In the genomic region with DNA sequence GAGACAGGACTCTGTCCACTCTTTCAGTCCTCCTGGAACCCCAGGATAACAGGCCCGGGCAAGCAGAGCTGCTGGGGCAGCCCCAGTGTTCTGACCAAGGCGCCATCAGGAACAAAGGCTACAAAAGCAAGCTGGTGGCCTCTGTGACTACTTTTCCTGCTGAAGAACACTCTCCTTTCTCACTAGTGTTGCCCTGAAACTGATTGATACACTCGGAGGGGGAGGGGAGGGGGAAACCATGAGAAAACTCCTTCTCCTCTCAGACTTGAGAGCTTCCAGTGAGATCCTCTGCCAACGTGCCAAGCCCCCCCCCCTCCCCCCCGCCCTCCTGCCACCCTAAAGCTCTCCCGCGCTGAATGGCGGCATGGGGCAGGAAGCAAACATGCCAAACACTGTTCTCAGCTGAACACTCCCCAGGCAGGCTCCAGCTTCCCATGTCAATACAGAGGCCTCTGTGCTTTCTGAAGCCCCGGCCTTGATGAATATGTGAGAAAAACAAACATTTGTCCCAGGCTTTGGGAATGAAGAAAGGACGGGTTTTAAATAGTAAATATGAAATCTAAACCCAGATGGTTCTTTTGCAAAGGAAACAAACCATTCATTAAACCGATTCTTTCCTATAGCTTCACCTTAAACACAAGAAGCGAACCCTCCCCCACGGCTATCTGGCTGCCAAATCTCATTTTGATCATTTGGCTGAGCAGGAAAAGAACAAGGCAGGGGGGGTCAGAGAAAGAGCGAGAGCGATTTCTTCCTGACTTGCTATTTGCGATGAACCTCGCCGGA, we compare ENCODE assay signal across 8 mouse cellular contexts.
A peak's percentile ranks its signal among the peaks of the same experiment; 100 is the strongest.
DNase-seq lines count a peak whose midpoint lies in the region; ATAC-seq and TF ChIP-seq lines count a peak whose summit lies in the region.

No protein-coding gene starts in this region.

- TF ChIP-seq CTCF in midbrain, postnatal 0 days (IDR thresholded peaks at IDR 0.05) = no peak

- H3K27me3 ChIP-seq in forebrain, embryonic 14.5 days (replicated peaks; ENCODE audit: control insufficient read depth, insufficient read depth, low read length) = no peaks in the 10 kb centered on the region
- no peaks in the 10 kb centered on the region for H3K27me3 ChIP-seq in midbrain, postnatal 0 days (ENCODE audit: insufficient read depth, low read length)

- 1% methylated on average over 18 of the region's 18 CpGs for WGBS in forebrain, embryonic 14.5 days
- WGBS in midbrain, postnatal 0 days = 15% methylated on average over 16 of the region's 18 CpGs

- peak; percentile 26 for DNase-seq in layer of hippocampus, adult 11-12 months (ENCODE audit: low spot score)
- no peak for DNase-seq in layer of hippocampus, adult 8-10 months (ENCODE audit: low spot score in 2 of 2)
- peak; percentile 25 to 42 for DNase-seq in cerebellum, postnatal 25 days
- peak; percentile 94 for DNase-seq in forebrain, embryonic 14.5 days (ENCODE audit: low spot score)
- peak; percentile 85 for DNase-seq in midbrain, postnatal 0 days (ENCODE audit: low spot score)
- DNase-seq in testis, postnatal 10 days (ENCODE audit: low spot score) = no peak

- no peak overlapping the region for H3K4me3 ChIP-seq in forebrain, embryonic 14.5 days (ENCODE audit: low read depth, low read length)
- H3K4me3 ChIP-seq in midbrain, postnatal 0 days (ENCODE audit: low read depth, low read length) = no peak overlapping the region

- H3K36me3 ChIP-seq in forebrain, embryonic 14.5 days (ENCODE audit: control insufficient read depth, insufficient read depth, low read length) = no peaks in the 10 kb centered on the region
- no peaks in the 10 kb centered on the region for H3K36me3 ChIP-seq in midbrain, postnatal 0 days (ENCODE audit: insufficient read depth, low read length)

- ATAC-seq in forebrain, embryonic 14.5 days = peak; percentile 95
- ATAC-seq in midbrain, postnatal 0 days (ENCODE audit: low FRiP score) = peak; percentile 83
- no peak for ATAC-seq in inflammation-experienced regulatory T-cells, adult 6 months
- no peak for ATAC-seq in erythroid progenitor cell, adult 5-6 weeks (replicated peaks; ENCODE audit: low FRiP score, poor library complexity, severe bottlenecking)

- no peak overlapping the region for H3K9ac ChIP-seq in forebrain, embryonic 14.5 days (ENCODE audit: low read length)
- no peak overlapping the region for H3K9ac ChIP-seq in midbrain, postnatal 0 days (replicated peaks; ENCODE audit: low read length, poor library complexity, severe bottlenecking)

- peak overlapping the region; percentile 84 for H3K27ac ChIP-seq in forebrain, embryonic 14.5 days (ENCODE audit: low read depth, low read length)
- peak overlapping the region; percentile 72; the same call in 1 of the 2 replicates for H3K27ac ChIP-seq in midbrain, postnatal 0 days (ENCODE audit: low read depth, low read length)

- H3K4me1 ChIP-seq in forebrain, embryonic 14.5 days (ENCODE audit: control insufficient read depth, insufficient read depth, low read length) = peaks cover 43% of the 10 kb centered on the region
- H3K4me1 ChIP-seq in midbrain, postnatal 0 days (ENCODE audit: insufficient read depth, low read length) = peaks cover 13% of the 10 kb centered on the region; the same call in 1 of the 2 replicates

- H3K4me2 ChIP-seq in forebrain, embryonic 14.5 days (ENCODE audit: low read length) = peak overlapping the region; percentile 14; the same call in 1 of the 2 replicates
- no peak overlapping the region for H3K4me2 ChIP-seq in midbrain, postnatal 0 days (ENCODE audit: low read depth, low read length, poor library complexity, severe bottlenecking)

- peaks cover 6% of the 10 kb centered on the region for H3K9me3 ChIP-seq in forebrain, embryonic 14.5 days (replicated peaks; ENCODE audit: control insufficient read depth, low read length)
- no peaks in the 10 kb centered on the region; the same call in 1 of the 2 replicates for H3K9me3 ChIP-seq in midbrain, postnatal 0 days (ENCODE audit: low read length)

Comparison
In these comparisons a context has a peak if more than half of its experiments do, and no peak if none do; other contexts are left out.
1. DNase-seq: peak in layer of hippocampus, adult 11-12 months (single experiment), cerebellum, postnatal 25 days (2 of 2), forebrain, embryonic 14.5 days (single experiment) and midbrain, postnatal 0 days (single experiment); none in layer of hippocampus, adult 8-10 months (0 of 2) and testis, postnatal 10 days (single experiment).
2. ATAC-seq: peak in forebrain, embryonic 14.5 days (single experiment) and midbrain, postnatal 0 days (single experiment); none in inflammation-experienced regulatory T-cells, adult 6 months (single experiment) and erythroid progenitor cell, adult 5-6 weeks (single experiment).